Mouse (Mus musculus): ENCODE measurements around the gene Rnf220. TPM values are rescaled to one million over a fixed set of nuclear protein-coding genes. Genes with fewer than 3 reads are reported as not detected.

Rnf220 gene
- 56.5 and 76.1 TPM in 2 replicates for polyA plus RNA-seq (2016; fragmentation: Nextera tagmentation; extraction: Ambion mirVana)

DNA sequence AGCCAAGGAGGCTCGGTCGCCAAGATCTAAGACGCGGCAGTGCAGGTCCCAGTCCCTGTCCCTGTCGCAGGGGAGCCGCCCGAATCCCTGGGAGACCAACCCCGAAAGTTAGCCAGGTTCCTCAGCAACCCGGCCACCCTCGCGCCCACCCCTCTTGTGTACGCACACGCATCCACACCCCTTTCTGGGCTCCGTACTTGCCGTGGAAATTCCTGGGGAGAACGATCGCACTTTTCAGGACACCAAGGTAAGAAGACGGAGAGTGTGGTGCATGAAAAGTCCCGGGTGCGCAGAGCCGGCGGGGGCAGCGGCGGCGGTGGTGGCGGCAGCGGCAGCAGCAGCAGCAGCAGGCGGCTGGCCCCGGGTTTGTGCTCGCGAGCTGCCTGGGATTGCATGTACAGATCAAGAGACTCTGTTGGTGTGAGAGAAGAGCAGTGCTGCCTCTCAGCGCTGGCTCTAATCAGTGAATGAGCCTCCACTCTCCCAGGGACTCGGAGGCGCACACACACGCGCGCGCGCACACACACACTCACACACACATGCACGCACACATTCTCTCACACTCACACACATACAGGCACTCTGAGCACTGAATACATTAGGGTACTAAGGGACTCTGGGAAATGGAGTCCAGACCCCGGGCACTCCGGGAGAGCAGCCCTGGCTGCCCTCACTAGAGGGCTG lies at the start of gene Rnf220:
Gene Rnf220 (minus strand): TSS at position 571 of the 684 bp plus-strand sequence.
- H3K4me3 ChIP-seq, result peak within 1 kb of the TSS; percentile 71
- no peaks in the 10 kb centered on the region for H3K9me3 ChIP-seq
- WGBS, result 1% methylated on average over 42 of the region's 42 CpGs
- DNase-seq (ENCODE audit: low spot score), result peak; percentile 92
- H3K27ac ChIP-seq, result peak within 1 kb of the TSS; percentile 78
- peaks cover 52% of the 10 kb centered on the region for H3K27me3 ChIP-seq (ENCODE audit: insufficient read depth, poor library complexity, severe bottlenecking)
- H3K4me1 ChIP-seq, result peaks cover 33% of the 10 kb centered on the region
- H3K36me3 ChIP-seq, result no peaks in the 10 kb centered on the region

DNA sequence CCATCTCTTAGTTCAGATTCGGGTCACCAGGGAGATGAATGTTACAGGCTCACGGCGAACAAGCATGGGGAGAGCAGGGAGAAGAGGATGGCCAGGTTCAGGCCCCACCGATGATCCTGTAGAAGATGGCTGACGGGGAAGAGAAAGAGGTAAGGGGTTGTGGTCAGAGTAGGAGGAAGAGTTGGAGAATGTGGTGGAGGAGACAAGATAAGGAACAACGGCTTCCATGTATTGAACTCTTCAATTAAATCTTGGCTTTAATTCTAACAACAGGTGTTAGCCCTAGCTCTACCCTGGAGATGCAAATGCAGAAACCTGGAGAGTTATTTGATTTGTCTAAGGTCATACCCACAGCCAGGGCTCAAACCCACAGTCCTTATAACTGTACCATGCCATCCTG lies 49.8 kb upstream of the Rnf220 start:
- DNase-seq (ENCODE audit: low spot score), result no peak
- H3K27ac ChIP-seq, result no peak overlapping the region

DNA sequence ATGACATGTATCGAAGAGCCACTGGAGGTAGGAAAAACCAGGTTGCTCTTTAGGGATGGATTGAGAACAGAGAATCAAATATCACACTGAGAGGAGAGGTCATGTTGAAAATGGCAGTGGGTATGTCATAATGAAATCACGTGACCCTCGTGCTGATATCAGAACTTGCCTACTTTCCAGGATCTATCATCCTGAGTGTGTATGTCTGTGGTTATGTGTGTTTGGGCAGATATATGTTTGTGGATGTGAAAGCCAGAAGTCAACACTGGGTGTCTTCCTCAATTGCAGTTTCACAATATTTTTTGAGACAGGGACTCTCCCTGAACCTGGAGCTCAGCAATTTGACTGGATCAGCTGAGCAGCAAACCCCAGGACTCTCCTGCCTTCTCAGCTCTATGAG lies 48.6 kb upstream of the Rnf220 start:
- Histone ChIP-seq H3K27ac (no peak overlapping the region), H3K36me3 (no peaks in the 10 kb centered on the region), H3K27me3 (ENCODE audit: insufficient read depth, poor library complexity, severe bottlenecking) (no peaks in the 10 kb centered on the region), H3K9me3 (no peaks in the 10 kb centered on the region), H3K4me1 (0 out of 2 replicates have a peak, but pooled peaks cover 5% of the 10 kb centered on the region), H3K4me3 (no peak overlapping the region)
- DNase-seq (ENCODE audit: low spot score), result no peak
- 84% methylated on average over 3 of the region's 3 CpGs for WGBS

More for the DNA sequence above, 49.8 kb upstream of the Rnf220 start:
- Histone ChIP-seq H3K9me3 (no peaks in the 10 kb centered on the region), H3K4me3 (no peak overlapping the region), H3K27me3 (ENCODE audit: insufficient read depth, poor library complexity, severe bottlenecking) (no peaks in the 10 kb centered on the region), H3K4me1 (peaks cover 17% of the 10 kb centered on the region), H3K36me3 (no peaks in the 10 kb centered on the region)
- 78% methylated on average over 6 of the region's 6 CpGs for WGBS

DNA sequence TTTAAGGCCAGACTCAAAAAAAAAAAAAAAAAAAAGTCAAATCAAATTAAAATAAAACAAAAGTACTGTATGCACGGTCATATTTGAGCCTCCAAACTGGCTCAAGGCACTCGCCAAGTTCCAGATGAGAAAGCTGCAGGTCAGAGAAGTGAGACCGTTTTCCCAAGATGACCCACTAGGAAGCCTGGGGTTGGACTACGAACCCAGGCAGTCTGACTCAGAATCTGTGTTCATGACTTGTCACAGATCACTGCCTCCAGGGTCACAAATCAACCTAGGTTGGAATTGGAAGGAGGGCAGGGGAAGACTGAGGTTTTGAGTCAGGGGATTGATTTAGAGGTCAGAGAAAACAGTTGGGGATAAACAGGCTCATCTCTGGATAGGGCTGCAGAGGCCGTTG lies 43.7 kb upstream of the Rnf220 start:
- Histone ChIP-seq H3K27me3 (ENCODE audit: insufficient read depth, poor library complexity, severe bottlenecking) (no peaks in the 10 kb centered on the region), H3K4me1 (no peaks in the 10 kb centered on the region), H3K9me3 (no peaks in the 10 kb centered on the region), H3K36me3 (no peaks in the 10 kb centered on the region), H3K4me3 (no peak overlapping the region), H3K27ac (no peak overlapping the region)
- no peak for DNase-seq (ENCODE audit: low spot score)
- WGBS, result 79% methylated on average over 5 of the region's 5 CpGs

DNA sequence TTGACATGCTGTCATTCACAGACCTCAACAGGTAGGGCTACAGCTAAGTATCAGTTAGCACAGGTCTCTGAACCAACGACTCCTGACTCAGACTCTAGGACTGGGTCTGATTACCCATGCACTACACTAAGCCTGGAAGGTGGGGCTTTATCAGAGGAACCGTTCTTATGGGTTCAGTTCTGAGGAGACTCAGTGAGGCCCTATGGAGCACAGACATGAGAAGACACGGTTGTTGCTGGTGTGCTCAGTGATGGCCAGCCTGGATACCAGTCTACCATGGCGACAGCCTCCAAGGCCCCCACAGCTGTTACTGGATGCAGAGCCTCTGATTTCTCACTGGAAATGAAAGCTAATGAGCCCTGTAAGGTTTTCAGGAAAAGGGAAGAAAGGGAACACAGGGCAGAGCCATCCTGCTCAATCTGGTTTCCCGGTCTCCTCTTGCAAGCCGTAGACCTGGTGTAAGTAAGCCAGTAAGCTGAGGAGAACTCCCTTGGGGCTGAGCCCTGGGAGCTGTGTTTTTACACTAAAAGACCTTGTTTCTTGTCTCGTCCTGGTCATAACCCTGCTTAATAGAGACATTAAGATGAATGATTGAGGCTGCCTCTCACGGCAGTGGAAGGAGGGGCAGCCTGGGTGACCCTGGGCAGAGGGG lies 42.6 kb upstream of the Rnf220 start:
- Histone ChIP-seq H3K4me1 (no peaks in the 10 kb centered on the region), H3K36me3 (no peaks in the 10 kb centered on the region), H3K27ac (no peak overlapping the region), H3K4me3 (no peak overlapping the region), H3K9me3 (no peaks in the 10 kb centered on the region), H3K27me3 (ENCODE audit: insufficient read depth, poor library complexity, severe bottlenecking) (no peaks in the 10 kb centered on the region)
- WGBS, result 77% methylated on average over 8 of the region's 8 CpGs
- DNase-seq (ENCODE audit: low spot score), result no peak

DNA sequence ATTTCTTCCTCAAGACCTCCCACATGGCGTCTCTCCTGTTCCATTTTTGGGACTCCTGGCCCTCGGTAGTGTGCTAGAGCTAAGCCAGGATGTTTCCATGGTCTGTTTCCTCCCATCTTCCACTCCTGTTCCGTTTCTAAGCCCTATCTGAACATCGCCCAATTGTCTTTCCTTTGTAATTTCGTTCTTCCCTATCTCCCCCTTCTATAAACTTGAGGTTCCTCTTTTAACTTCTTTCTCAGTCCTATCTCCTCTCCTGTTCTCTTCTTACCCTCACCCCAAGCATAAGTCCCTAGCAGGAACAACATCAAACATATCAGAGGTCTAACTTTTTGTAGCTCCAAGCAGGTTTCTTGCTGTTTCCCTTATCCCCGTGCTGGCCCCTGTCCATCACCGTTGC lies 40.1 kb upstream of the Rnf220 start:
- H3K9me3 ChIP-seq, result no peaks in the 10 kb centered on the region
- 76% methylated on average over 7 of the region's 7 CpGs for WGBS
- H3K27ac ChIP-seq, result no peak overlapping the region
- H3K4me1 ChIP-seq, result no peaks in the 10 kb centered on the region
- DNase-seq (ENCODE audit: low spot score), result no peak
- no peaks in the 10 kb centered on the region for H3K36me3 ChIP-seq
- no peaks in the 10 kb centered on the region for H3K27me3 ChIP-seq (ENCODE audit: insufficient read depth, poor library complexity, severe bottlenecking)
- H3K4me3 ChIP-seq, result no peak overlapping the region

DNA sequence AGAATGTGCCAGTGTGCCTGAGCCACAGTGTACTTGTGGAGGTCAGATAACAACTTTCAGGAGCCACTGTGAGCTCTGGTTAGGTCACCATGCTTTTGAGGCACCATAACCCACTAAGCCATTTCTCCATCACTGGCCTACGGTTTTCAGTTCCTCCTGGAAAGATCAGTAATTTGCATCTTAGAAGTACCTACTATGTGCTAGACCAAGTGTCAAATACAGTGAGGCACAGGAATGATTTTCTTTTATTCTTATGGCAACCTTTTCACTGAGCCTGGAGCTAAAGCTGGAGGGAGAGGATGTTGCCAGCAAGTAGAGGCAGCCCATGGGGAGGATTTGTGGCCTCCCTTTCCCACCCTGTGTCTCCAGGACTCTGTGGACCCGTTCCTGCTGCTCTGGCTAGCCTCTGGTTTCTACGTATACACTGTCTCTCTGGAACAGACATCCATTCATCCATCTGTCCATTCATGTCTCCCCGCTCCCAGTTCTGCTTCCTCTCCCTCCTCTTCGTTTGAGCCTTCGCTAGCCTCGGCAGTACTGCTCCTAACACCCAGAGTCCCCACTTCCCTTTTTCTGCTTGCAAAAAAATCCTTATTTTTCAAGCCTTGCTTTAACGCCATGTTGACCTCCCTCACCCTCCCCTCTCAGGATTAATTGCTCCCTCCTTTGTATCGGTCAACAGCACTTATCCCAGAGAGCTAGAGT lies 38.8 kb upstream of the Rnf220 start:
- 69% methylated on average over 9 of the region's 9 CpGs for WGBS
- no peaks in the 10 kb centered on the region for H3K4me1 ChIP-seq
- no peaks in the 10 kb centered on the region for H3K9me3 ChIP-seq
- no peak overlapping the region for H3K27ac ChIP-seq
- H3K36me3 ChIP-seq, result no peaks in the 10 kb centered on the region
- no peaks in the 10 kb centered on the region for H3K27me3 ChIP-seq (ENCODE audit: insufficient read depth, poor library complexity, severe bottlenecking)
- H3K4me3 ChIP-seq, result no peak overlapping the region
- DNase-seq (ENCODE audit: low spot score), result no peak

DNA sequence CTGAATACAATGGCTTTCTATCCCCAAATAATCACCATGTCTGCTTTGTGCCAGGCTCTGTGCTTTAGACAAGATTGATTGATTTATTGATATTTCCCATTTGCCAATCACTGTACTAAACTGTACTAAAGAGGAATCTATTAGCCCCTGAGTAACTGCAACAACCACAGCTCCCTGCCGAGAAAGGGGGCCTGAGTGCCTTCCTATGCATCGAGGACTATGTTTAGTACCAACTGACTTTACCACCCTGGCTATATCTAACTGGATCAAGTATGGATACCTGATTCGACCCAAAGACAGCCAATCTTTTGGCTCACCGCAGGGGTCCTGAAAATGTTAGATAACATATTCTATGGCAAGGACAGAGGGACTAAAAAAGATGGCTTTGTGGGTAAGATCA lies 33.0 kb upstream of the Rnf220 start:
- no peak overlapping the region for H3K4me3 ChIP-seq
- H3K4me1 ChIP-seq, result 0 out of 2 replicates have a peak, but pooled peaks cover 3% of the 10 kb centered on the region
- 75% methylated on average over 4 of the region's 4 CpGs for WGBS
- no peaks in the 10 kb centered on the region for H3K36me3 ChIP-seq
- DNase-seq (ENCODE audit: low spot score), result no peak
- H3K27ac ChIP-seq, result no peak overlapping the region
- no peaks in the 10 kb centered on the region for H3K9me3 ChIP-seq
- H3K27me3 ChIP-seq (ENCODE audit: insufficient read depth, poor library complexity, severe bottlenecking), result peaks cover 42% of the 10 kb centered on the region

DNA sequence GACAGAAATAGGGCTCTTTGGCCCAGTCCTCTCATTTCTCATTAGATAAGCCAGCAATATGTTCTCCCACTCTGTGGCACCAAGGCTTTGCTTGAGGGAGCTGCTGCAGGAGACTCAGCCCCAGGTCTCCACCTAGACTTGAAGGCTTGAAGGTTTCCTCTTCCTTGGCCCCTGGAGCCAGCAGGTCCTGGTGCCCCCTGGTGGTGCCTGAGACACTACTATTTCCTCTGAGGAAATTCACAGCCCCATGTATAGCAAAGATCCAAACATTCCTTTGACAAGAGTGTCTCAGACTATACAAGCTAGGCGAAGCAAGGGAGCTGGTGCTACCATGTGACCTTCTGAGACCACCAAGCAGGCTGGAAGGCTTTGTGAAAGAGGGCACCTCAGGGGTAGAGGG lies 31.1 kb upstream of the Rnf220 start:
- peak; percentile 77 for DNase-seq (ENCODE audit: low spot score)
- Histone ChIP-seq H3K27ac (no peak overlapping the region), H3K27me3 (ENCODE audit: insufficient read depth, poor library complexity, severe bottlenecking) (peaks cover 42% of the 10 kb centered on the region), H3K36me3 (no peaks in the 10 kb centered on the region), H3K4me1 (0 out of 2 replicates have a peak, but pooled peaks cover 3% of the 10 kb centered on the region), H3K4me3 (no peak overlapping the region), H3K9me3 (no peaks in the 10 kb centered on the region)
- 18% methylated on average over 1 of the region's 1 CpGs for WGBS

DNA sequence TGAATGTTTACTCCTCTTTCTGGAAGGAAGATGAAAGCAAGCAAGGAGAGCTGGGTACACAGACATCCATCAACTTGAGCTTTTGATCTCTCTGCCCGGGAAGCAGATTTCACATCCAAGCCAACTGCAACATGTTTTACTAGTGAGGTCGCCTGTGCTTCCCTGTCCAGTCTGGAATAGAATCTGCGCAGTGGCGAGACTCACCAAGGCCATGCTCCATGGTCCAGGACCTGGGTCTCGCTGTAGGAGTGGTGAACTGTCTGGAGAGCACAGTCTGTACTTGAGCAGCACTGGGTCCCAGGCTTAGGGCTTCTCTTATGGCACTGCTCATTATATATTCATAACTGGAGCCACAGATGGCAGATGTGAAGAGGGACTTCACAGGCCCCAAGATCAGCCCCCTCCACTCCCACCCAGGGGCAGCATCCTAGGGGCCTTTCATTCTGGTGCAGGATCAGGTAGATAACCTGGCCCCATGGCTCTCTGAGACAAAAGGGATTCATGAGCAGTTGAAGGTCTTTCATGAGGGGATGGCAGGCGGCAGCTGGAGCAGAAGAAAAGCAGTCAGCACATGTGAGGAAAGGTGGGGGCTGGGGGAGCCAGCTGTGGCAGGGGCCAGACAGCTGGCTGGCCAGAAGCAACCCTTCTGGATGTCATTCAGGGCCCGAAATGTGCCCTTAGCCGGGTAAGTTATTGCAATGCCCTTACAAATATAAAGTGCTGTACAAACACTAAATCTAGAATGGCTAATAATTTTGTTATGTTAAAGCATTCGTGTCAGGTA lies 30.5 kb upstream of the Rnf220 start:
- H3K4me3 ChIP-seq, result no peak overlapping the region
- H3K27me3 ChIP-seq (ENCODE audit: insufficient read depth, poor library complexity, severe bottlenecking), result peaks cover 42% of the 10 kb centered on the region
- no peak for DNase-seq (ENCODE audit: low spot score)
- WGBS, result 62% methylated on average over 9 of the region's 9 CpGs
- H3K4me1 ChIP-seq, result 0 out of 2 replicates have a peak, but pooled peaks cover 3% of the 10 kb centered on the region
- H3K27ac ChIP-seq, result no peak overlapping the region
- H3K9me3 ChIP-seq, result no peaks in the 10 kb centered on the region
- no peaks in the 10 kb centered on the region for H3K36me3 ChIP-seq

DNA sequence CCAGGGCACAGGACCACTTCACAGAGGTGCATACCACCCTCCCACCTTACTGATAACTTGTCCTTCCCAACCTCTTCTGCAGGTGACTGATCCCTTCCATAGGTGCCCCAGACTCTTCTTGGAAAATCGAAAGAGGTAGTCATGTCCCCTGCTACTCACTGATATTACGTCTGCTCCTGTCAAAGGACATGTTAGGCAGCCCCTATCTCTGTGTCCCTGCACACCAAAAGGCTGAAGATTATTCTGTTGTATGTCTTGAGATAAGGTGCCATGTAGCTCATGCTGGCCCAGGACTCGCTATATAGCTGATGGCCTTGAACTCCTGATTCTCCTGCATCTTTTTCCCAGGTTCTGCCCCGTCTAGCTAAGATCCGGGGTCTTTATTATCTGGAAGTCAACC lies 29.1 kb upstream of the Rnf220 start:
- Histone ChIP-seq H3K36me3 (no peaks in the 10 kb centered on the region), H3K27me3 (ENCODE audit: insufficient read depth, poor library complexity, severe bottlenecking) (peaks cover 42% of the 10 kb centered on the region), H3K4me1 (0 out of 2 replicates have a peak, but pooled peaks cover 3% of the 10 kb centered on the region), H3K27ac (no peak overlapping the region), H3K9me3 (no peaks in the 10 kb centered on the region), H3K4me3 (no peak overlapping the region)
- DNase-seq (ENCODE audit: low spot score), result no peak
- 85% methylated on average over 5 of the region's 5 CpGs for WGBS

DNA sequence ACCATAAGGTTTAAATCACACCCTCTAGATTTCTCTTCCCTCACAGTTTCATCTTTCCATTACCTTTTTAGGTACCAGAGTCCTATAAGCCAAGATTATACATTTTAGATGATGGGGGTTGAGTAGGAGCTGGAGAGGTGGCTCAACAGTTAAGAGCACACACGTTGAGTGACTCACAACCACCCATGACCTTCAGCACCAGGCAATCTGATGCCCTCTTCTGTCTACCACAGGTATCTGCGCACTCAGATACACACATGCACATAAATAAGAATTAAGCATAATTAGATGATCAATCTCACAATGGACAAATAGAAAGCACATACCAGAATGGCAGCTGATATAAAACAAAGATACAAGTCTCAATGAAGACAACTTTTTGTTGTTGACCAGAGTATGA lies 24.5 kb upstream of the Rnf220 start:
- Histone ChIP-seq H3K36me3 (no peaks in the 10 kb centered on the region), H3K4me3 (no peak overlapping the region), H3K27ac (no peak overlapping the region), H3K9me3 (no peaks in the 10 kb centered on the region), H3K27me3 (ENCODE audit: insufficient read depth, poor library complexity, severe bottlenecking) (peaks cover 12% of the 10 kb centered on the region), H3K4me1 (no peaks in the 10 kb centered on the region)
- WGBS, result 61% methylated on average over 2 of the region's 2 CpGs
- DNase-seq (ENCODE audit: low spot score), result no peak

All from heart, embryonic 10.5 days (tissue).